Mouse (Mus musculus): ENCODE results near the gene Galntl6. TPM values are rescaled to one million over a fixed set of nuclear protein-coding genes. Genes with fewer than 3 reads are reported as not detected.
"Not testable (repeated sequence)": the region's sequence is repeated elsewhere in the genome, so short reads cannot be mapped to it uniquely, and the experiment has no call there.

The Galntl6 gene
- polyA plus RNA-seq, 1 experiment: not detected

GRCm38 (mm10) chr8:58534631-58535030 is 377.8 kb downstream of the Galntl6 start:
- Histone ChIP-seq H3K9me3 (ENCODE audit: control insufficient read depth, low read length) (no peaks in the 10 kb centered on the region), H3K4me1 (ENCODE audit: control insufficient read depth) (no peaks in the 10 kb centered on the region), H3K27me3 (ENCODE audit: control insufficient read depth) (no peaks in the 10 kb centered on the region), H3K36me3 (ENCODE audit: control insufficient read depth) (no peaks in the 10 kb centered on the region), H3K4me3 (replicated peaks) (no peak overlapping the region)
- no peak for TF ChIP-seq GATA1 (IDR thresholded peaks at IDR 0.05; ENCODE audit: low read length)
- no peak for TF ChIP-seq TAL1 (IDR thresholded peaks at IDR 0.05; ENCODE audit: low read length)

- Histone ChIP-seq H3K4me3 (replicated peaks) (no peak overlapping the region), H3K4me1 (ENCODE audit: control insufficient read depth) (no peaks in the 10 kb centered on the region), H3K36me3 (ENCODE audit: control insufficient read depth) (no peaks in the 10 kb centered on the region), H3K27me3 (ENCODE audit: control insufficient read depth) (no peaks in the 10 kb centered on the region), H3K9me3 (ENCODE audit: control insufficient read depth, low read length) (no peaks in the 10 kb centered on the region)
- TF ChIP-seq GATA1 (IDR thresholded peaks at IDR 0.05; ENCODE audit: low read length): no peak
- TF ChIP-seq TAL1 (IDR thresholded peaks at IDR 0.05; ENCODE audit: low read length): no peak
Observed at GRCm38 (mm10) chr8:58523443-58523842, 389.0 kb downstream of the Galntl6 start.

GRCm38 (mm10) chr8:58521932-58522331 is 390.5 kb downstream of the Galntl6 start:
- Histone ChIP-seq H3K4me3 (replicated peaks) (no peak overlapping the region), H3K9me3 (ENCODE audit: control insufficient read depth, low read length) (no peaks in the 10 kb centered on the region), H3K36me3 (ENCODE audit: control insufficient read depth) (no peaks in the 10 kb centered on the region), H3K27me3 (ENCODE audit: control insufficient read depth) (no peaks in the 10 kb centered on the region), H3K4me1 (ENCODE audit: control insufficient read depth) (no peaks in the 10 kb centered on the region)
- TF ChIP-seq GATA1 (IDR thresholded peaks at IDR 0.05; ENCODE audit: low read length) (no peak), TAL1 (IDR thresholded peaks at IDR 0.05; ENCODE audit: low read length) (no peak)

- Histone ChIP-seq H3K36me3 (ENCODE audit: control insufficient read depth) (no peaks in the 10 kb centered on the region), H3K9me3 (ENCODE audit: control insufficient read depth, low read length) (no peaks in the 10 kb centered on the region), H3K4me1 (ENCODE audit: control insufficient read depth) (no peaks in the 10 kb centered on the region), H3K27me3 (ENCODE audit: control insufficient read depth) (no peaks in the 10 kb centered on the region), H3K4me3 (replicated peaks) (no peak overlapping the region)
- TF ChIP-seq TAL1 (IDR thresholded peaks at IDR 0.05; ENCODE audit: low read length): no peak
Observed at GRCm38 (mm10) chr8:58510516-58510915, 401.9 kb downstream of the Galntl6 start.

GRCm38 (mm10) chr8:58509051-58509450 is 403.4 kb downstream of the Galntl6 start:
- Histone ChIP-seq H3K36me3 (ENCODE audit: control insufficient read depth) (no peaks in the 10 kb centered on the region), H3K4me1 (ENCODE audit: control insufficient read depth) (no peaks in the 10 kb centered on the region), H3K27me3 (ENCODE audit: control insufficient read depth) (no peaks in the 10 kb centered on the region), H3K4me3 (replicated peaks) (no peak overlapping the region), H3K9me3 (ENCODE audit: control insufficient read depth, low read length) (no peaks in the 10 kb centered on the region)
- no peak for TF ChIP-seq GATA1 (IDR thresholded peaks at IDR 0.05; ENCODE audit: low read length)
- no peak for TF ChIP-seq TAL1 (IDR thresholded peaks at IDR 0.05; ENCODE audit: low read length)

- TF ChIP-seq TAL1 (IDR thresholded peaks at IDR 0.05; ENCODE audit: low read length) (no peak), GATA1 (IDR thresholded peaks at IDR 0.05; ENCODE audit: low read length) (no peak)
- no peaks in the 10 kb centered on the region for H3K9me3 ChIP-seq (ENCODE audit: control insufficient read depth, low read length)
- no peak overlapping the region for H3K4me3 ChIP-seq (replicated peaks)
- no peaks in the 10 kb centered on the region for H3K4me1 ChIP-seq (ENCODE audit: control insufficient read depth)
- H3K27me3 ChIP-seq (ENCODE audit: control insufficient read depth): no peaks in the 10 kb centered on the region
- H3K36me3 ChIP-seq (ENCODE audit: control insufficient read depth): no peaks in the 10 kb centered on the region
Observed at GRCm38 (mm10) chr8:58487099-58487498, 425.3 kb downstream of the Galntl6 start.

GRCm38 (mm10) chr8:58463342-58463741 is 449.1 kb downstream of the Galntl6 start:
- not testable (repeated sequence) for H3K36me3 ChIP-seq (ENCODE audit: control insufficient read depth); H3K27me3 ChIP-seq (ENCODE audit: control insufficient read depth); H3K4me1 ChIP-seq (ENCODE audit: control insufficient read depth); H3K4me3 ChIP-seq (replicated peaks); H3K9me3 ChIP-seq (ENCODE audit: control insufficient read depth, low read length)

GRCm38 (mm10) chr8:58442696-58443095 is 469.7 kb downstream of the Galntl6 start:
- no peaks in the 10 kb centered on the region for H3K27me3 ChIP-seq (ENCODE audit: control insufficient read depth)
- TF ChIP-seq GATA1 (IDR thresholded peaks at IDR 0.05; ENCODE audit: low read length) (no peak), TAL1 (IDR thresholded peaks at IDR 0.05; ENCODE audit: low read length) (no peak)
- no peaks in the 10 kb centered on the region for H3K9me3 ChIP-seq (ENCODE audit: control insufficient read depth, low read length)
- no peaks in the 10 kb centered on the region for H3K36me3 ChIP-seq (ENCODE audit: control insufficient read depth)
- H3K4me3 ChIP-seq (replicated peaks): no peak overlapping the region
- H3K4me1 ChIP-seq (ENCODE audit: control insufficient read depth): no peaks in the 10 kb centered on the region

GRCm38 (mm10) chr8:58418481-58418880 is 494.0 kb downstream of the Galntl6 start:
- H3K27me3 ChIP-seq (ENCODE audit: control insufficient read depth): no peaks in the 10 kb centered on the region
- no peak for TF ChIP-seq GATA1 (IDR thresholded peaks at IDR 0.05; ENCODE audit: low read length)
- TF ChIP-seq TAL1 (IDR thresholded peaks at IDR 0.05; ENCODE audit: low read length): no peak
- no peaks in the 10 kb centered on the region for H3K9me3 ChIP-seq (ENCODE audit: control insufficient read depth, low read length)

GRCm38 (mm10) chr8:58417551-58417950 is 494.9 kb downstream of the Galntl6 start:
- TF ChIP-seq TAL1 (IDR thresholded peaks at IDR 0.05; ENCODE audit: low read length) (no peak), GATA1 (IDR thresholded peaks at IDR 0.05; ENCODE audit: low read length) (no peak)
- no peaks in the 10 kb centered on the region for H3K9me3 ChIP-seq (ENCODE audit: control insufficient read depth, low read length)

More at GRCm38 (mm10) chr8:58418481-58418880, 494.0 kb downstream of the Galntl6 start:
- H3K4me1 ChIP-seq (ENCODE audit: control insufficient read depth): no peaks in the 10 kb centered on the region
- no peaks in the 10 kb centered on the region for H3K36me3 ChIP-seq (ENCODE audit: control insufficient read depth)
- H3K4me3 ChIP-seq (replicated peaks): no peak overlapping the region

More at GRCm38 (mm10) chr8:58417551-58417950, 494.9 kb downstream of the Galntl6 start:
- Histone ChIP-seq H3K4me3 (replicated peaks) (no peak overlapping the region), H3K4me1 (ENCODE audit: control insufficient read depth) (no peaks in the 10 kb centered on the region), H3K27me3 (ENCODE audit: control insufficient read depth) (no peaks in the 10 kb centered on the region), H3K36me3 (ENCODE audit: control insufficient read depth) (no peaks in the 10 kb centered on the region)
